Mouse (Mus musculus) midbrain, embryonic 12.5 days (tissue): ENCODE data around the gene Irf9. TPM values are rescaled to one million over a fixed set of nuclear protein-coding genes. Genes with fewer than 3 reads are reported as not detected.

Source experiments
- ATAC-seq: fragments of 200-750 bp; cut with Nextera tagmentation; 2 replicates; pipeline ENCODE4 v1.8.0; 2017; ENCODE audit warnings: low read depth, moderate TSS enrichment, moderate library complexity; ENCODE audit not compliant: low FRiP score
- H3K27ac ChIP-seq: fragments of 300-500 bp; sonication (generic); replicated peaks from 2 replicates; pipeline ENCODE4 v1.5.1; 2016; ENCODE audit warnings: mild to moderate bottlenecking
- H3K27me3 ChIP-seq: fragments of 300-500 bp; sonication (generic); 2 replicates; pipeline ENCODE4 v1.6.1; 2016; ENCODE audit warnings: mild to moderate bottlenecking
- H3K36me3 ChIP-seq: fragments of 300-500 bp; sonication (generic); 2 replicates; pipeline ENCODE4 v1.6.1; 2016
- H3K4me1 ChIP-seq: fragments of 300-500 bp; sonication (generic); 2 replicates; pipeline ENCODE4 v1.6.1; 2016
- H3K4me2 ChIP-seq: fragments of 300-500 bp; sonication (generic); replicated peaks from 2 replicates; pipeline ENCODE4 v1.6.1; 2016; ENCODE audit warnings: mild to moderate bottlenecking, moderate library complexity
- H3K4me3 ChIP-seq: fragments of 300-500 bp; sonication (generic); 2 replicates; pipeline ENCODE4 v1.5.1; 2016; ENCODE audit warnings: mild to moderate bottlenecking
- H3K9ac ChIP-seq: fragments of 300-500 bp; sonication (generic); replicated peaks from 2 replicates; pipeline ENCODE4 v1.6.1; 2016; ENCODE audit warnings: mild to moderate bottlenecking, moderate library complexity
- H3K9me3 ChIP-seq: fragments of 300-500 bp; sonication (generic); 2 replicates; pipeline ENCODE4 v1.6.1; 2016; ENCODE audit warnings: mild to moderate bottlenecking
- WGBS: fragments of 180-500 bp; shearing (Covaris S2); methylation state at CpG from one replicate; pipeline ENCODE4 v1.1.7; 2016; 5-methylcytosine and 5-hydroxymethylcytosine counted together
- polyA plus RNA-seq: library from polyadenylated mRNA; unstranded; fragments of >200 nt; fragmentation: Nextera tagmentation; extraction: Ambion mirVana; gene quantifications from 2 replicates; pipeline ENCODE4 v1.2.1, GENCODE M21; 2016

Gene Irf9
- polyA plus RNA-seq, 1 experiment from 2014 or later = 11.5 TPM

DNA sequence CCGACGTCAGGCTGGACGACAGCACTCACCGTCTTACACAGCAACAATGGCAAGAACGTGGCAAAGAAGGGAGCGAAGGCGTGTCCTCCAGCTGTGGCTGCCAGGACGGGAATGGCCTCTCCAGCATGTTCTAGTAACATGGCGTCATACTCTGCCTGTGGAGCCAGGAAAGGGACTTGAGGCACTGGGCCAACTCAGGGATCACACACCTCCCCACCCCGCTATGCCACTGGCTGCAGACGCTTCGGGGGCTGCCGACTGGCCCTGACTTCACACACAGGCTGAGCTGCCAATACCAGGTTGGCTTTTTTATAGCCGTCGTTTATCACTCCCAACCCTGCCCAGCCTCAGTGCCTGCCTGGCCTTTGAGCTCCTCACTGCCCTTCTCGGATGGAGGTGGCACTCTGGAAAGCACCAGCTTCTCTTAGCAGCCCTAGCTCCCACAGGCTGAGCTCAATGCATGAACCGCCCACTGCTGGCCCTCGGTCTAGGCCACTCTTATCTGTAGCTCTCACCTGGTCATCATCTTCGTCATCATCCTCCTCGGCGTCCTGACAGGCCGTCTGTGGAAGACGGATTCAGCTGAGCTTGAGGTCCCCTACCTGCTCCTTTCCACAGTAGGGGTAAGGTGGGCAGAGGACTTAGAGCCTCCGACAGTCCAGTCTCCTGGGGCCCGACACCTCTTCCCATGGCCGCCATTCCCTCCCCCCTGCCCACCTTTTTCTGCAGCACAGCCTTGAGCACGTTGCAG lies 24.9 kb downstream of the Irf9 start:
- no peak overlapping the region for H3K4me3 ChIP-seq
- WGBS = 93% methylated on average over 27 of the region's 27 CpGs
- peaks cover 97% of the 10 kb centered on the region for H3K36me3 ChIP-seq
- H3K4me1 ChIP-seq = no peaks in the 10 kb centered on the region
- no peak overlapping the region for H3K4me2 ChIP-seq
- H3K9ac ChIP-seq = no peak overlapping the region
- H3K9me3 ChIP-seq = no peaks in the 10 kb centered on the region
- H3K27ac ChIP-seq = no peak overlapping the region
- H3K27me3 ChIP-seq = no peaks in the 10 kb centered on the region
- no peak for ATAC-seq

DNA sequence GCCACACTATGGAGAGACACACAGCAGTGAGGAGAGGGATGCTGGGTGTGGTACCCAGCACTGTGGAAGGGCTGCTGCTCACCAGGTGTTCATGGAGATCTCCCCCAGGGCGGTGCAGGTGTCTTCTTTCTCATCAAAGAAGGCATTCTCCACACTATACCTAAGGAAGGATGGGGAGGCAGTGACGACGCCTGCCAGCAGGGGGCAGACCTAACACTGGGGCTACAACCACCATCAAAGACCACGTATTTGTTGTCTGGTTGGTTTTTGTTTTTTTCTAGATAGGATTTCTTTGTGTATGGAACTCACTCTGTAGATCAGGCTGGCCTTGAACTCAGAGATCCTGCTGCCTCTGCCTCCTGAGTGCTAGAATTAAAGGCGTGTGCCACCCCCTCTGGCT lies 25.9 kb downstream of the Irf9 start:
- no peak overlapping the region for H3K4me2 ChIP-seq
- H3K9ac ChIP-seq = no peak overlapping the region
- no peak for ATAC-seq
- H3K27ac ChIP-seq = no peak overlapping the region
- H3K36me3 ChIP-seq = peaks cover 99% of the 10 kb centered on the region
- no peaks in the 10 kb centered on the region for H3K27me3 ChIP-seq
- H3K4me3 ChIP-seq = no peak overlapping the region
- peaks cover 3% of the 10 kb centered on the region; the same call in 1 of the 2 replicates for H3K4me1 ChIP-seq
- H3K9me3 ChIP-seq = no peaks in the 10 kb centered on the region
- WGBS = 61% methylated on average over 5 of the region's 5 CpGs

DNA sequence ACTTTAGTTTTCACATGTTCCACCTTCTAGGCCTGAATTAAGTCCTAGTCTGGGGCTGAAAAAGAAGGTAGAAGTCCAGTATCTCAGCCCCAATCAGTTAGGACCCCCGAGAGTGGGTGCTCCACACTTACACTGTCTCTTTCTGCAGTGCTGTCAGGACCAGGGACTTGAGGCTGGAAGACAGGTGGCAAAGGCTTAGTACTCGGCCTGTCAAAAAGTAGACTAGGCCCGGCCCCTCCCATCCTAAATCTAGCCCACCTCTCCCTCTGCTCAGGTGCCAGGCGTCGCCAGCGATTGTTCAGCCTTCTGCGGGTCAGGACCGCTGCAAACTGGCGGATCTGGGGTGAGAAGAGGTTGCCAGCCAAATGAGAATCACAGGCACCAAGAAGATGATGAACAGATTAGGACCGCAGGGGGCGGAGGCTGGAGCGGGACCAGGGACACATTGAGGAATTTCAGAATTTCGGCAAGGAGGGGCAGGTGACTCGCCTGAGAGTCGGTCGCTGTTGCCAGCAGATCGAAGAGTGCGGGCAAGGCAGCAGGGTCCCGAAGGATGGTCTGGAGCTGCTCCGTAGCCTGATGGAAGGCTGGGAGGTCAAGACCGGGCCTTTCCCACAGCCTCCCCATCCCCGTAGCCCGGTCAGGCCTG lies 31.6 kb downstream of the Irf9 start:
- H3K4me3 ChIP-seq = peak overlapping the region; percentile 64
- H3K4me1 ChIP-seq = peaks cover 19% of the 10 kb centered on the region
- H3K36me3 ChIP-seq = peaks cover 80% of the 10 kb centered on the region
- 4% methylated on average over 23 of the region's 23 CpGs for WGBS
- peak overlapping the region; percentile 75 for H3K9ac ChIP-seq
- H3K27ac ChIP-seq = peak overlapping the region; percentile 66
- no peaks in the 10 kb centered on the region for H3K27me3 ChIP-seq
- no peaks in the 10 kb centered on the region for H3K9me3 ChIP-seq
- H3K4me2 ChIP-seq = peak overlapping the region; percentile 93
- ATAC-seq = peak; percentile 83

DNA sequence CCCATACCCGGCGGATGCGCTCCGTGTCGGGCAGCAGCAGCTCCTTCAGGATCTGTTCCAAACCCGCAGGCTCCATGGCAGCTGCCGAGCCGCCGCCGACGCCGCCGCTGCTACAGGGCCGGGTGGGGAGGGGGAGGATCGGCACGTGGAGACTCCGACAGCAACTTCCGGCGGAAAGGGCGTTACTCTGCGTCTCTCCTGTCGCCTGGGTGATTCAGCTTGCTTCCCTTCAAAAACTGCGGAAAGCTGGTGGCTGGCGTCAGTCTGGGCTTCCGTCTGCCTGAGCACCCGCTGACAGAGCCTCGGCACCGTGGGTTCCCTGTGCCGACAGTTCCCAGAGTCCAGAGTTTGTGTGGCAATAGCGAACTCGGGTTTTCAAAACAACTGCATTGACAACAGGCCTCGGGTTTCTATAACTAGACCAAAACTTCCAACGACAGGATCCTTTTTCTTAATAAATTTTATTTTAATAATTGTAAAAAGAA lies 32.2 kb downstream of the Irf9 start, which contains the start of gene Ipo4:
Gene Ipo4 (minus strand): TSS at position 435 of the 485 bp plus-strand sequence.
- ATAC-seq = peak; percentile 87
- peak within 1 kb of the TSS; percentile 75 for H3K9ac ChIP-seq
- H3K4me1 ChIP-seq = peaks cover 19% of the 10 kb centered on the region
- H3K36me3 ChIP-seq = peaks cover 80% of the 10 kb centered on the region
- no peaks in the 10 kb centered on the region for H3K27me3 ChIP-seq
- no peaks in the 10 kb centered on the region for H3K9me3 ChIP-seq
- peak within 1 kb of the TSS; percentile 66 for H3K27ac ChIP-seq
- H3K4me3 ChIP-seq = peak within 1 kb of the TSS; percentile 64
- H3K4me2 ChIP-seq = peak within 1 kb of the TSS; percentile 93
- 3% methylated on average over 33 of the region's 33 CpGs for WGBS

DNA sequence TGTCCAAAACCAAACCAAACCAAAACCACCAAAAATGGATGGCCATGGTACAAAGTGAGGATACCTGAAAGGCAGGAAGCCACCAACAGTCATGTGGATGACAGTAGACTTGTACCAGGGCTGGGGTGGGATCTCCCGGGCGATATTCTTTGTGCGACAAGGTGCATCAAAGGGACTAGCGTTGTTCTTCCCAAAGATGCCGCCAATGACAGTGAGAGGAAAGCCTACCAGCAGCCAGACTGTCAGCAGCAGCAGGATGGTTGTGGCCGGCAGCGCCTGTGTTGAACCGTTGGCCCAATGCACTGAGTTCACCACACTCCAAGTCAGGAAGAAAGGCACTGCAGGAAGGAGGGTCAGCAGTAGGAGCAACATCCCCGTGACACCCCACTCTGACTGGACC lies 34.4 kb downstream of the Irf9 start, which contains the start of gene Gm49378:
Gene Gm49378 (minus strand): TSS at position 101 of the 400 bp plus-strand sequence.
- WGBS = 94% methylated on average over 9 of the region's 9 CpGs
- Histone ChIP-seq H3K27me3 (no peaks in the 10 kb centered on the region), H3K9me3 (no peaks in the 10 kb centered on the region), H3K4me3 (no peak within 1 kb of the TSS), H3K27ac (no peak within 1 kb of the TSS), H3K4me1 (peaks cover 26% of the 10 kb centered on the region), H3K4me2 (no peak within 1 kb of the TSS), H3K36me3 (peaks cover 68% of the 10 kb centered on the region), H3K9ac (no peak within 1 kb of the TSS)
- no peak for ATAC-seq

DNA sequence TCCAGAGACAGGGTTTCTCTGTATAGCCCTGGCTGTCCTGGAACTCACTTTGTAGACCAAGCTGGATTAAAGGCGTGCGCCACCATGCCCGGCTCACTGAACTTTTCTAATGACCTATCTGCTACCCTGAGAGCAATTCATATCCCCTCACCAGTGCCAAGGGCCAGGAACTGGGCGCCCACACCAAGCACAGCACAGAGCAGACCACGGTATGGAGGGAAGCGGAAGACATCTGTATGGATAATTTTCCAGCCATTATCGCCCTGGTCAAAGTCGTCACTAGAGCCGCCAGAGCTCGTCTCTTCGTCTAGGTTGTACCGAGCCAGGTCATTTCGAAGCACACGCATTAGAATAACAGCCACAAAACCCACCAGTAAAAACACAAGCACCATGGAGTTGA lies 37.4 kb downstream of the Irf9 start:
- Histone ChIP-seq H3K9ac (no peak overlapping the region), H3K4me2 (no peak overlapping the region), H3K27ac (no peak overlapping the region), H3K4me3 (no peak overlapping the region), H3K27me3 (no peaks in the 10 kb centered on the region), H3K36me3 (peaks cover 53% of the 10 kb centered on the region), H3K4me1 (peaks cover 25% of the 10 kb centered on the region), H3K9me3 (no peaks in the 10 kb centered on the region)
- no peak for ATAC-seq
- 96% methylated on average over 14 of the region's 14 CpGs for WGBS

DNA sequence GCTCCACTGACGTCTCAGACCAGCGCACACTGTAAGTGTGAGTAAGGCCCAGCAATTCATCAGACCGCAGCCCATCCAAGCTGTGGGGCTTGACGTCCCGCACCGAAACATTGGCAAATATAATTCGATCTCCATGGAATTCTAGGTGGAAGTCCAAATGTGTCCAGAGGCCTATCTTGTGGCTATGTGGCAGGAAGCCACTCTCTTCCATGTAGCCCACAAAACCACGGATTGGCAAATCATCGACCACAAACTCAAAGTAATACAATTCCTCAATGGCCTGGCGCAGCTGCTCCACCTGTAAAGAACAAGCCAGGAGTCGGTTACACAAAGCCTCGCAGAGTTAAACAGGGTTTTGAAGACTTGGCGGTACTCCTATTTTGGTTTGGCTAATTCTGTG lies 37.9 kb downstream of the Irf9 start:
- no peaks in the 10 kb centered on the region for H3K27me3 ChIP-seq
- no peak for ATAC-seq
- no peak overlapping the region for H3K4me2 ChIP-seq
- H3K4me3 ChIP-seq = no peak overlapping the region
- no peak overlapping the region for H3K27ac ChIP-seq
- peaks cover 21% of the 10 kb centered on the region for H3K4me1 ChIP-seq
- WGBS = 98% methylated on average over 13 of the region's 13 CpGs
- H3K9me3 ChIP-seq = no peaks in the 10 kb centered on the region
- H3K9ac ChIP-seq = no peak overlapping the region
- peaks cover 53% of the 10 kb centered on the region for H3K36me3 ChIP-seq

DNA sequence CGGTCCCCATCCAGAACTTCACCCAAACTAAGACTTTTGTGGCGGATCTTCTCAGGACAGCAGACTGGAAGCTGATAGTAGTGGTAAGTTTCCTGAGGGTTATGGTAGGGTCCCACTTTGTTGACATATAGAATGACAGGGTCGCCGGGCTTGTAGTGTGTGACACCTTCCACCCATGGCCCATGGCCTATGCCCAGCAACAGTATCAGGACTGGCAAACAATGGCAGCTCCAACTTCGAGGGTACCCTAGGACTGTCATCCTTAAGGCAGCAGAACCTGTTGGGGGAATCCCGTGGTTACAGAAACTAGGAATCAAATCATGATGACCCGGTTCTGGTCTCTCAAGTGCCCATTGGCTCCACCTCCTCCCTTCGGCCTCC lies 39.3 kb downstream of the Irf9 start:
- peak; percentile 60 for ATAC-seq
- Histone ChIP-seq H3K27ac (peak overlapping the region; percentile 95), H3K36me3 (peaks cover 45% of the 10 kb centered on the region), H3K4me2 (peak overlapping the region; percentile 77), H3K9me3 (no peaks in the 10 kb centered on the region), H3K4me3 (peak overlapping the region; percentile 95), H3K27me3 (no peaks in the 10 kb centered on the region), H3K4me1 (peaks cover 21% of the 10 kb centered on the region), H3K9ac (peak overlapping the region; percentile 89)
- 23% methylated on average over 8 of the region's 8 CpGs for WGBS

DNA sequence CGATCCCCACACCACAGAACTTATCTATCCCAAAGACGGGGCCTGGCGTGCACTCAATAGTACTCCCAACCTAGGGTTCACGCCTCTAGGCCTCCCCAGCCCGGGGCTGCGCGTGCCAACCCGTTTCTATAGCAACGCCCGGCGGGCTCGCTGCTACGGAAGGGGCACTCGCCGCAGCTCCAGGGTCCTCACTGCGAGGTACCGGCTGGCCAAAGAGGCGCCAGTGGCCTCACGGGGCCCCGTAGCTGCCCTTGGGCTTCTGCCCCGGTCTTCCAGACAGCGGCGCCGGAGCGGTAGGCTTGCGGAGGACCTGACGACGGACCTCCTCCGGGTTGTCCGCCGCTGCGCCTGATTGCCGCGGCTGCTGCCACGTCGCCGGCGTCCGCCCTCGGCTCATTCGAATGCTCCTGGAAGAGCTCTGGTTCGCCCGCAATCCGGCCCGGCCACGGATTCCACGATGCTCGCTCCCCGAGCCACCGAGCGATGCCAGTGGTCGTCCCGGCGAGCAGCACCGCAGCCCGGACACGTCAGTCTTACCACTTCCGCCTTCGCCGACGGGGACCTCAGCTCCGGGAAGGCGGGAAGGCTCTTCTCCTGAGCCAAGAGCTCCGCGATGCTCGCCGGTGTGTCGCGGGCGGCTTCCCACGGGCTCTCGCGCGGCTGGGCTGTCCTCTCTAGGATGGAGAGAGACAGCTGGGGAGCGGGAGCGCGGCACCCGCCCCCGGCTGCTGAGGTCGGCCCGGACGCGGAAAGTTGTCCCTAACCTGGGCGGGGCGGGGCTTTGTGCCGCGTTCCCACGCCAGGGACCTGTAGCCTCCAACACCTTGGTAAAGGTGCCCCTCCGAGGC lies 39.9 kb downstream of the Irf9 start, which contains the start of gene Tm9sf1:
Gene Tm9sf1 (minus strand): TSS at position 747 of the 848 bp plus-strand sequence.
- Histone ChIP-seq H3K27ac (peak within 1 kb of the TSS; percentile 95), H3K9ac (peak within 1 kb of the TSS; percentile 89), H3K9me3 (no peaks in the 10 kb centered on the region), H3K4me2 (peak within 1 kb of the TSS; percentile 77), H3K27me3 (no peaks in the 10 kb centered on the region), H3K4me1 (peaks cover 21% of the 10 kb centered on the region), H3K36me3 (peaks cover 39% of the 10 kb centered on the region), H3K4me3 (peak within 1 kb of the TSS; percentile 95)
- peak; percentile 90 for ATAC-seq
- under 1% methylated on average over 87 of the region's 89 CpGs for WGBS

DNA sequence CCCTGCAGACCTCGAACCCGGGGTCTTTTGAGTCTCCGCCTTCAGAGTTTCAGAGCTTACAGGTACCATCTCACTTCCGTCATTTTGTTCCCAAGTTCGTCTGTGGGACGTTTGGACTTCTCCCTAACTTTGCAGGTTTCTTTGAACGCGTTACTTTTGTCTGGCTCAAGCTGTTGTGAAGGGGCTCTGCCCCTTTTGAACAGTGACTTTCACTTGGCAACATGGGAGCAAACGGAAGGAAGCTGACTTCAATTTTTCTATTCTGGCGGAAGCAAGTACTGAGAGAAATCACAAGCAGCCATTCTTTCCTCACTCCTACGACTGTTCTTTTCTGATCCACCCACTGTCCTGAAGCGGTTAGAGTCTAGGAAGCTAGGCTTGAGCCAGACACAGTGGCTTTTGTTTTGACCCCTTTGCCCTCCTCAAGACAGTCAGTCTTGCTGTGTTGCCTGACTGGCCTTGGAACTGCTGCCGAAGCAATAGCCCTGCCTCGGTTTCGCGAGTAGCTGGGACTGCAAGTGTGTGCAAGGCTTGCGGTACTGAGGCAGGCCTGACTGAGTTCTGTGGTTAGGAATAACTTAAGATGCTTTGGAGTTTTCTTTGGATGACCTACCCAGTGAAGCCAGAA lies 41.0 kb downstream of the Irf9 start:
- no peak overlapping the region for H3K27ac ChIP-seq
- peaks cover 21% of the 10 kb centered on the region for H3K4me1 ChIP-seq
- H3K9me3 ChIP-seq = no peaks in the 10 kb centered on the region
- H3K36me3 ChIP-seq = peaks cover 30% of the 10 kb centered on the region
- peak overlapping the region; percentile 95 for H3K4me3 ChIP-seq
- H3K9ac ChIP-seq = peak overlapping the region; percentile 89
- 34% methylated on average over 17 of the region's 17 CpGs for WGBS
- peak overlapping the region; percentile 77 for H3K4me2 ChIP-seq
- H3K27me3 ChIP-seq = no peaks in the 10 kb centered on the region
- no peak for ATAC-seq

DNA sequence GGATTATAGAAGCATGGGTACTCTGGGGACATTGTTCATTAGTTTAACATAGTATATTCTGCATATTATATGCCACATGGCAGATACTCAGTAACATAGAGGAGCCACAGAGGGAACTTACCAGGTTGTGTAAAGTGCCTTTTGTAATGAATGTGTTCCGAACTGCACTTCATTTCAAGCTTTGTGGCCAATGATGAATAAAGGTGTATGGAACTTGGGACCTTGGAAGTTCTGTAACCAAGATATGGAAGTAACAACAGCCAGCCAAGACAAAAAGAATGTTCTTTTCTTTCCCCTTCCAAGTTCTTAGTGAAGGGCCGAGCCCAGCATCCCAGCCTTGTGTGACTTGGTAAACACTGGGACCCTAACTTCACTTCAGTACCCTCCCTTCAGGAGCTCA lies 46.5 kb downstream of the Irf9 start, which contains the start of gene Tssk4:
Gene Tssk4 (plus strand): TSS at position 301 of the 400 bp plus-strand sequence.
- Histone ChIP-seq H3K4me3 (no peak within 1 kb of the TSS), H3K36me3 (0 out of 2 replicates have a peak, but pooled peaks cover 7% of the 10 kb centered on the region), H3K9ac (no peak within 1 kb of the TSS), H3K4me2 (no peak within 1 kb of the TSS), H3K4me1 (peaks cover 4% of the 10 kb centered on the region), H3K27ac (no peak within 1 kb of the TSS), H3K9me3 (no peaks in the 10 kb centered on the region), H3K27me3 (no peaks in the 10 kb centered on the region)
- WGBS = 92% methylated on average over 2 of the region's 2 CpGs
- ATAC-seq = no peak
